Mouse (Mus musculus) B cell, adult 62 days (primary cell): ENCODE measurements around the gene Dock10. TPM values are rescaled to one million over a fixed set of nuclear protein-coding genes. Genes with fewer than 3 reads are reported as not detected.

ENCODE experiments used
- total RNA-seq: library from RNA; stranded (reverse); gene quantifications from 4 replicates; pipeline ENCODE4 v1.2.4, GENCODE M21; 2023

Dock10 gene
- 352 to 380 TPM (median 370 TPM) in 4 replicates for total RNA-seq

GRCm38 (mm10) chr1:80757977-80758797 lies at the start of gene Dock10:
Gene Dock10 (minus strand): TSS chr1:80758527.

GRCm38 (mm10) chr1:80461348-80461747 lies 297.0 kb downstream of the Dock10 start, which contains the start of gene Gm45261:
Gene Gm45261 (minus strand): TSS chr1:80461448.

